Mouse (Mus musculus): ENCODE results near the gene F2rl2. TPM values are rescaled to one million over a fixed set of nuclear protein-coding genes. Genes with fewer than 3 reads are reported as not detected.
A peak's percentile ranks its signal among the peaks of the same experiment; 100 is the strongest.

F2rl2 gene
- polyA plus RNA-seq, 1 experiment from 2014 or later, result 0.64 TPM

GRCm38 (mm10) chr13:95715356-95715755, 18.7 kb downstream of the F2rl2 start:
- H3K9me3 ChIP-seq (ENCODE audit: control insufficient read depth, low read length), result no peaks in the 10 kb centered on the region
- H3K4me2 ChIP-seq (ENCODE audit: low read depth, low read length), result no peak overlapping the region
- no peak overlapping the region for H3K4me3 ChIP-seq (ENCODE audit: low read length)
- H3K27me3 ChIP-seq (ENCODE audit: control insufficient read depth, insufficient read depth, low read depth, low read length), result no peaks in the 10 kb centered on the region
- no peak overlapping the region for H3K27ac ChIP-seq (ENCODE audit: low read length)
- ATAC-seq (ENCODE audit: low read depth), result no peak
- 0 out of 2 replicates have a peak, but pooled peaks cover 2% of the 10 kb centered on the region for H3K4me1 ChIP-seq (replicated peaks; ENCODE audit: control insufficient read depth, insufficient read depth, low read length)
- H3K9ac ChIP-seq (ENCODE audit: low read length), result no peak overlapping the region
- H3K36me3 ChIP-seq (ENCODE audit: control insufficient read depth, insufficient read depth, low read length), result no peaks in the 10 kb centered on the region
- 72% methylated on average over 4 of the region's 4 CpGs for WGBS

- 45% methylated on average over 14 of the region's 14 CpGs for WGBS
- Histone ChIP-seq H3K4me3 (ENCODE audit: low read length) (peak overlapping the region; percentile 40), H3K27me3 (ENCODE audit: control insufficient read depth, insufficient read depth, low read depth, low read length) (no peaks in the 10 kb centered on the region), H3K4me1 (replicated peaks; ENCODE audit: control insufficient read depth, insufficient read depth, low read length) (0 out of 2 replicates have a peak, but pooled peaks cover 2% of the 10 kb centered on the region), H3K9me3 (ENCODE audit: control insufficient read depth, low read length) (no peaks in the 10 kb centered on the region), H3K27ac (ENCODE audit: low read length) (no peak overlapping the region), H3K36me3 (ENCODE audit: control insufficient read depth, insufficient read depth, low read length) (no peaks in the 10 kb centered on the region), H3K9ac (ENCODE audit: low read length) (peak overlapping the region; percentile 21; the same call in 1 of the 2 replicates), H3K4me2 (ENCODE audit: low read depth, low read length) (peak overlapping the region; percentile 49)
- peak; percentile 85 for ATAC-seq (ENCODE audit: low read depth)
These were observed 22.9 kb downstream of the F2rl2 start for GRCm38 (mm10) chr13:95719320-95720232.

DNA sequence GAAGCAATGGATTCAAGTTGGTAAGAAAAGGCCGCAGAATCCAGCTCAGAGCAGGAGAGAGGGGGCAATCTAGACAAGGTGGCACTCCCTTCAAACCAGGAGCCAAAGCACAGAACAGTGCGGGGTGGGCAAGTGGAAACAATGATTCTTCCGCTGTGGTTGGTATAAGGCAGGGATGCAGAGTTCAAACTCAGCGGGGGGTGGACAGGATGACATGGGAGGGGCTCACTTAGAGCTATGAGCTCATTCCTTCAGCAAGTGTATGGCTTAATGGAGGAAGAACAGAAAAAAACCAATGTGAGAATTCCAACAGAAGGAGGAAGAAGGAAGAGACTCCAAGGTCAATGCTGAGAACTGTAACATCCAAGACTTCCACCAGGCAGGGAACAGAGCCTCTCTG, 33.8 kb downstream of the F2rl2 start:
- H3K4me2 ChIP-seq (ENCODE audit: low read depth, low read length), result no peak overlapping the region
- H3K27me3 ChIP-seq (ENCODE audit: control insufficient read depth, insufficient read depth, low read depth, low read length), result no peaks in the 10 kb centered on the region
- no peak for ATAC-seq (ENCODE audit: low read depth)
- no peak overlapping the region for H3K27ac ChIP-seq (ENCODE audit: low read length)
- H3K36me3 ChIP-seq (ENCODE audit: control insufficient read depth, insufficient read depth, low read length), result no peaks in the 10 kb centered on the region
- no peak overlapping the region for H3K4me3 ChIP-seq (ENCODE audit: low read length)
- H3K4me1 ChIP-seq (replicated peaks; ENCODE audit: control insufficient read depth, insufficient read depth, low read length), result no peaks in the 10 kb centered on the region
- no peaks in the 10 kb centered on the region for H3K9me3 ChIP-seq (ENCODE audit: control insufficient read depth, low read length)
- H3K9ac ChIP-seq (ENCODE audit: low read length), result no peak overlapping the region
- 86% methylated on average over 4 of the region's 4 CpGs for WGBS

- H3K27me3 ChIP-seq (ENCODE audit: control insufficient read depth, insufficient read depth, low read depth, low read length), result no peaks in the 10 kb centered on the region
These were observed 43.0 kb downstream of the F2rl2 start for GRCm38 (mm10) chr13:95739651-95740050.

GRCm38 (mm10) chr13:95741813-95742689, 45.4 kb downstream of the F2rl2 start:
- Histone ChIP-seq H3K27me3 (ENCODE audit: control insufficient read depth, insufficient read depth, low read depth, low read length) (no peaks in the 10 kb centered on the region), H3K4me2 (ENCODE audit: low read depth, low read length) (no peak overlapping the region; the same call in 1 of the 2 replicates), H3K9me3 (ENCODE audit: control insufficient read depth, low read length) (no peaks in the 10 kb centered on the region), H3K4me1 (replicated peaks; ENCODE audit: control insufficient read depth, insufficient read depth, low read length) (peaks cover 36% of the 10 kb centered on the region), H3K36me3 (ENCODE audit: control insufficient read depth, insufficient read depth, low read length) (no peaks in the 10 kb centered on the region), H3K27ac (ENCODE audit: low read length) (peak overlapping the region; percentile 52; the same call in 1 of the 2 replicates), H3K9ac (ENCODE audit: low read length) (no peak overlapping the region), H3K4me3 (ENCODE audit: low read length) (no peak overlapping the region)
- WGBS, result 75% methylated on average over 11 of the region's 11 CpGs
- ATAC-seq (ENCODE audit: low read depth), result no peak

More at GRCm38 (mm10) chr13:95739651-95740050, 43.0 kb downstream of the F2rl2 start:
- no peak overlapping the region for H3K9ac ChIP-seq (ENCODE audit: low read length)
- H3K4me2 ChIP-seq (ENCODE audit: low read depth, low read length), result no peak overlapping the region
- no peak for ATAC-seq (ENCODE audit: low read depth)
- H3K36me3 ChIP-seq (ENCODE audit: control insufficient read depth, insufficient read depth, low read length), result no peaks in the 10 kb centered on the region
- H3K27ac ChIP-seq (ENCODE audit: low read length), result no peak overlapping the region
- no peak overlapping the region for H3K4me3 ChIP-seq (ENCODE audit: low read length)
- WGBS, result 67% methylated on average over 5 of the region's 5 CpGs
- H3K9me3 ChIP-seq (ENCODE audit: control insufficient read depth, low read length), result no peaks in the 10 kb centered on the region
- H3K4me1 ChIP-seq (replicated peaks; ENCODE audit: control insufficient read depth, insufficient read depth, low read length), result peaks cover 20% of the 10 kb centered on the region

- H3K4me1 ChIP-seq (replicated peaks; ENCODE audit: control insufficient read depth, insufficient read depth, low read length), result peaks cover 41% of the 10 kb centered on the region
- peak overlapping the region; percentile 77; the same call in 1 of the 2 replicates for H3K27ac ChIP-seq (ENCODE audit: low read length)
These were observed 46.3 kb downstream of the F2rl2 start for GRCm38 (mm10) chr13:95742881-95743466.

DNA sequence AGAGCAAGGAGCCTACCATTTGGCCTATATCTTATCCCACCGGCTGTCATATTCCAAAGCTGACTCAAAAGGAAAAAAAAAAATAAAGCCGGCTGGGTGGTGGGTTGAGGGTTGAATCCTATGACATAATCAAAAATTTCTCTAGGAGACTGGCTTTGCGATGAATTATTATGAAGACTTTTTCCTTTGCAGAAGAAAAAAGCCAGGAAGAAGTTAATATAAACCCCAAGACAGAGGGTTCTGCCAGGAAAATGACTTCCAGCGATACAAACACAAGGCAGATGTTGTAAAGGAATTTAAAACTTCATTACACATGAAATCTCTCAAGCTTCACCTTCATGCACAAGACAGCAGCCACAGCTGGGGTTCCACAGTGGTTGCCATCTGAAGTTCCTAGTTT, 48.8 kb downstream of the F2rl2 start:
- H3K27me3 ChIP-seq (ENCODE audit: control insufficient read depth, insufficient read depth, low read depth, low read length), result no peaks in the 10 kb centered on the region
- H3K27ac ChIP-seq (ENCODE audit: low read length), result peak overlapping the region; percentile 47; the same call in 1 of the 2 replicates

More at GRCm38 (mm10) chr13:95742881-95743466, 46.3 kb downstream of the F2rl2 start:
- peak; percentile 70 for ATAC-seq (ENCODE audit: low read depth)
- Histone ChIP-seq H3K4me2 (ENCODE audit: low read depth, low read length) (no peak overlapping the region), H3K4me3 (ENCODE audit: low read length) (no peak overlapping the region), H3K27me3 (ENCODE audit: control insufficient read depth, insufficient read depth, low read depth, low read length) (no peaks in the 10 kb centered on the region), H3K36me3 (ENCODE audit: control insufficient read depth, insufficient read depth, low read length) (no peaks in the 10 kb centered on the region), H3K9me3 (ENCODE audit: control insufficient read depth, low read length) (no peaks in the 10 kb centered on the region), H3K9ac (ENCODE audit: low read length) (no peak overlapping the region)
- 53% methylated on average over 9 of the region's 9 CpGs for WGBS

GRCm38 (mm10) chr13:95746509-95746908, 49.9 kb downstream of the F2rl2 start:
- ATAC-seq (ENCODE audit: low read depth), result no peak
- peaks cover 41% of the 10 kb centered on the region for H3K4me1 ChIP-seq (replicated peaks; ENCODE audit: control insufficient read depth, insufficient read depth, low read length)
- no peaks in the 10 kb centered on the region for H3K9me3 ChIP-seq (ENCODE audit: control insufficient read depth, low read length)
- H3K4me2 ChIP-seq (ENCODE audit: low read depth, low read length), result peak overlapping the region; percentile 31
- no peaks in the 10 kb centered on the region for H3K36me3 ChIP-seq (ENCODE audit: control insufficient read depth, insufficient read depth, low read length)
- no peak overlapping the region for H3K27ac ChIP-seq (ENCODE audit: low read length)
- no peak overlapping the region for H3K9ac ChIP-seq (ENCODE audit: low read length)
- H3K27me3 ChIP-seq (ENCODE audit: control insufficient read depth, insufficient read depth, low read depth, low read length), result no peaks in the 10 kb centered on the region
- H3K4me3 ChIP-seq (ENCODE audit: low read length), result no peak overlapping the region
- 3% methylated on average over 6 of the region's 6 CpGs for WGBS

More for the DNA sequence above, 48.8 kb downstream of the F2rl2 start:
- Histone ChIP-seq H3K4me3 (ENCODE audit: low read length) (no peak overlapping the region), H3K36me3 (ENCODE audit: control insufficient read depth, insufficient read depth, low read length) (no peaks in the 10 kb centered on the region), H3K9me3 (ENCODE audit: control insufficient read depth, low read length) (no peaks in the 10 kb centered on the region), H3K9ac (ENCODE audit: low read length) (no peak overlapping the region), H3K4me2 (ENCODE audit: low read depth, low read length) (no peak overlapping the region), H3K4me1 (replicated peaks; ENCODE audit: control insufficient read depth, insufficient read depth, low read length) (peaks cover 41% of the 10 kb centered on the region)
- WGBS, result 39% methylated on average over 4 of the region's 4 CpGs
- ATAC-seq (ENCODE audit: low read depth), result peak; percentile 73

All from lung, embryonic 16.5 days (tissue).